Mouse (Mus musculus) MEL (cell line): Measurements from ENCODE around the gene Hic1. TPM values are rescaled to one million over a fixed set of nuclear protein-coding genes. Genes with fewer than 3 reads are reported as not detected.

Experiments used
- DNase-seq: peaks from one replicate; pipeline ENCODE4 v3.0.0; 2011; ENCODE audit warnings: low read depth, low spot score
- H3K27ac ChIP-seq: 2 replicates; pipeline ENCODE4 v1.5.1; 2012; ENCODE audit warnings: low read depth, mild to moderate bottlenecking, control low read depth, low read length, moderate library complexity; ENCODE audit not compliant: control insufficient read depth
- H3K27me3 ChIP-seq, 2 experiments: fragments of 150-350 bp in 1 of 2; sonication (generic) in 1 of 2; 2 replicates each; pipeline ENCODE4 v1.6.1; 2012; ENCODE audit warnings: low read length in 2 of 2, mild to moderate bottlenecking in 2 of 2, improper control_type of control experiment in 1 of 2, moderate library complexity in 1 of 2; ENCODE audit not compliant: insufficient read depth in 2 of 2, control insufficient read depth in 1 of 2
- H3K36me3 ChIP-seq, 2 experiments: 2 replicates each; pipeline ENCODE4 v1.6.1; 2012 to 2014; ENCODE audit warnings: low read length in 2 of 2, improper control_type of control experiment in 1 of 2, inconsistent platforms in 1 of 2, mild to moderate bottlenecking in 1 of 2; ENCODE audit not compliant: insufficient read depth in 2 of 2, control insufficient read depth in 1 of 2
- H3K4me1 ChIP-seq, 2 experiments: fragments of 150-350 bp in 1 of 2; sonication (generic) in 1 of 2; 2 replicates each; pipeline ENCODE4 v1.6.1; 2012; ENCODE audit warnings: low read length in 2 of 2, improper control_type of control experiment in 1 of 2, mild to moderate bottlenecking in 1 of 2; ENCODE audit not compliant: insufficient read depth in 2 of 2, control insufficient read depth in 1 of 2
- H3K4me3 ChIP-seq, 2 experiments: fragments of 150-350 bp in 1 of 2; sonication (generic) in 1 of 2; 2 replicates each; pipeline ENCODE4 v1.5.1; 2012; ENCODE audit warnings: low read depth in 2 of 2, low read length in 2 of 2, mild to moderate bottlenecking in 2 of 2, moderate library complexity in 2 of 2, control low read depth in 1 of 2, improper control_type of control experiment in 1 of 2; ENCODE audit not compliant: control insufficient read depth in 1 of 2, insufficient read depth in 1 of 2
- H3K79me2 ChIP-seq: 2 replicates; pipeline ENCODE4 v1.6.1; 2012; ENCODE audit warnings: mild to moderate bottlenecking, low read length, moderate library complexity; ENCODE audit not compliant: control insufficient read depth, poor library complexity, insufficient read depth
- H3K9ac ChIP-seq: 2 replicates; pipeline ENCODE4 v1.6.1; 2012; ENCODE audit warnings: low read depth, mild to moderate bottlenecking, control low read depth, low read length, moderate library complexity; ENCODE audit not compliant: control insufficient read depth, poor library complexity, severe bottlenecking
- H3K9me3 ChIP-seq: fragments of 150-350 bp; sonication (generic); replicated peaks from 2 replicates; pipeline ENCODE4 v1.6.1; 2012; ENCODE audit warnings: mild to moderate bottlenecking, low read length, improper control_type of control experiment, moderate library complexity; ENCODE audit not compliant: insufficient read depth
- CHD2 ChIP-seq: IDR thresholded peaks from 2 replicates; pipeline ENCODE4 v1.6.1; 2011; ENCODE audit warnings: low read length, improper control_type of control experiment
- CTCF ChIP-seq, 3 experiments: IDR thresholded peaks in 2 of 3; conservative IDR thresholded peaks in 1 of 3; 2 replicates each; pipeline ENCODE4 v1.5.1; 2011 to 2012; ENCODE audit warnings: low read length in 3 of 3, low read depth in 2 of 3, mild to moderate bottlenecking in 2 of 3, improper control_type of control experiment in 1 of 3, inconsistent platforms in 1 of 3, mixed read lengths in 1 of 3, moderate library complexity in 1 of 3; ENCODE audit not compliant: control insufficient read depth in 1 of 3, insufficient read depth in 1 of 3, poor library complexity in 1 of 3, severe bottlenecking in 1 of 3
- E2F4 ChIP-seq: IDR thresholded peaks from 2 replicates; pipeline ENCODE4 v1.6.1; 2011; ENCODE audit warnings: low read depth, low read length, improper control_type of control experiment, borderline replicate concordance
- EP300 ChIP-seq, 2 experiments: IDR thresholded peaks; 2 replicates each; pipeline ENCODE4 v1.6.1; 2011; ENCODE audit warnings: improper control_type of control experiment in 2 of 2, low read length in 2 of 2, low read depth in 1 of 2, mild to moderate bottlenecking in 1 of 2
- GABPA ChIP-seq: IDR thresholded peaks from 2 replicates; pipeline ENCODE4 v1.6.1; 2012; ENCODE audit warnings: low read depth, mild to moderate bottlenecking, inconsistent platforms, low read length, improper control_type of control experiment, moderate library complexity
- GATA1 ChIP-seq: IDR thresholded peaks from 2 replicates; pipeline ENCODE4 v1.6.1; 2011; ENCODE audit warnings: low read depth, low read length, improper control_type of control experiment
- HCFC1 ChIP-seq: IDR thresholded peaks from 2 replicates; pipeline ENCODE4 v1.6.1; 2012; ENCODE audit warnings: low read depth, mild to moderate bottlenecking, inconsistent platforms, low read length, improper control_type of control experiment, moderate library complexity
- MAX ChIP-seq: IDR thresholded peaks from 2 replicates; pipeline ENCODE4 v1.6.1; 2011; ENCODE audit warnings: low read length, improper control_type of control experiment
- MAZ ChIP-seq: IDR thresholded peaks from 2 replicates; pipeline ENCODE4 v1.6.1; 2012; ENCODE audit warnings: low read depth, mild to moderate bottlenecking, inconsistent platforms, low read length, improper control_type of control experiment
- MEF2A ChIP-seq: IDR thresholded peaks from 2 replicates; pipeline ENCODE4 v1.6.1; 2014; ENCODE audit warnings: low read depth, mild to moderate bottlenecking, inconsistent platforms, low read length, improper control_type of control experiment; ENCODE audit not compliant: poor library complexity, insufficient replicate concordance, severe bottlenecking; ENCODE audit errors: extremely low read depth
- MYB ChIP-seq: IDR thresholded peaks from 2 replicates; pipeline ENCODE4 v1.6.1; 2011; ENCODE audit warnings: mild to moderate bottlenecking, low read depth, low read length, improper control_type of control experiment
- MYC ChIP-seq: IDR thresholded peaks from 2 replicates; pipeline ENCODE4 v1.6.1; 2011; ENCODE audit warnings: low read depth, mild to moderate bottlenecking, low read length, improper control_type of control experiment, moderate library complexity
- POLR2A ChIP-seq, 2 experiments: IDR thresholded peaks; 2 replicates each; pipeline ENCODE4 v1.6.1; 2011 to 2012; ENCODE audit warnings: low read length in 2 of 2, mild to moderate bottlenecking in 2 of 2, control low read depth in 1 of 2, improper control_type of control experiment in 1 of 2, low read depth in 1 of 2, moderate library complexity in 1 of 2; ENCODE audit not compliant: control insufficient read depth in 1 of 2, insufficient read depth in 1 of 2, poor library complexity in 1 of 2
- POLR2AphosphoS5 ChIP-seq: IDR thresholded peaks from 2 replicates; pipeline ENCODE4 v1.6.1; 2012; ENCODE audit warnings: low read depth, borderline replicate concordance, mild to moderate bottlenecking, inconsistent platforms, low read length, moderate library complexity, mixed read lengths
- RCOR1 ChIP-seq: IDR thresholded peaks from 2 replicates; pipeline ENCODE4 v1.6.1; 2012; ENCODE audit warnings: low read depth, mild to moderate bottlenecking, inconsistent platforms, low read length, improper control_type of control experiment
- SMC3 ChIP-seq: IDR thresholded peaks from 2 replicates; pipeline ENCODE4 v1.6.1; 2011; ENCODE audit warnings: low read depth, low read length, improper control_type of control experiment
- TAL1 ChIP-seq: IDR thresholded peaks from 2 replicates; pipeline ENCODE4 v1.6.1; 2012; ENCODE audit warnings: mild to moderate bottlenecking, inconsistent platforms, low read length, moderate library complexity, mixed read lengths
- TBP ChIP-seq: IDR thresholded peaks from 2 replicates; pipeline ENCODE4 v1.8.0; 2011; ENCODE audit warnings: low read depth, low read length, improper control_type of control experiment
- TCF12 ChIP-seq: IDR thresholded peaks from 2 replicates; pipeline ENCODE4 v1.6.1; 2014; ENCODE audit warnings: low read depth, mild to moderate bottlenecking, inconsistent platforms, low read length, improper control_type of control experiment, moderate library complexity
- UBTF ChIP-seq: IDR thresholded peaks from 2 replicates; pipeline ENCODE4 v1.6.1; 2012; ENCODE audit warnings: low read depth, mild to moderate bottlenecking, inconsistent platforms, low read length, improper control_type of control experiment, moderate library complexity, borderline replicate concordance; ENCODE audit not compliant: insufficient read depth
- USF1 ChIP-seq: IDR thresholded peaks from 2 replicates; pipeline ENCODE4 v1.6.1; 2014; ENCODE audit warnings: low read depth, mild to moderate bottlenecking, inconsistent platforms, low read length, improper control_type of control experiment, moderate library complexity
- ZKSCAN1 ChIP-seq: IDR thresholded peaks from 2 replicates; pipeline ENCODE4 v1.6.1; 2012; ENCODE audit warnings: low read depth, mild to moderate bottlenecking, inconsistent platforms, low read length, improper control_type of control experiment, moderate library complexity
- ZMIZ1 ChIP-seq: IDR thresholded peaks from 2 replicates; pipeline ENCODE4 v1.6.1; 2012; ENCODE audit warnings: low read depth, mild to moderate bottlenecking, inconsistent platforms, low read length, improper control_type of control experiment, moderate library complexity
- ZNF384 ChIP-seq: IDR thresholded peaks from 2 replicates; pipeline ENCODE4 v1.6.1; 2012; ENCODE audit warnings: low read depth, mild to moderate bottlenecking, inconsistent platforms, low read length, improper control_type of control experiment
- polyA plus RNA-seq, 2 experiments: library from polyadenylated mRNA; stranded (reverse) in 1 of 2; unstranded in 1 of 2; fragments of >175 nt in 1 of 2; fragments of >200 nt in 1 of 2; gene quantifications; 2 replicates each; pipeline versions ENCODE4 v1.2.1 to v1.2.4; 2012; ENCODE audit warnings: low replicate concordance in 2 of 2, low read depth in 1 of 2; ENCODE audit not compliant: insufficient read length in 2 of 2, insufficient read depth in 1 of 2, missing spikeins in 1 of 2
- total RNA-seq: library from RNA; depleted of rRNA; stranded (reverse); fragments of 300-350 nt; gene quantifications from 2 replicates; pipeline ENCODE4 v1.2.3, GENCODE M21; 2012

The Hic1 gene
- total and polyA plus RNA-seq, 3 experiments: 18.2 to 18.8 TPM; not detected in 1

- Histone ChIP-seq H3K79me2 (no peaks in the 10 kb centered on the region), H3K4me1 (peaks cover 7 to 8% of the 10 kb centered on the region in 2 experiments; a peak in 2 of 4 replicates), H3K4me3 (no peak overlapping the region), H3K27me3 (no peaks in the 10 kb centered on the region), H3K9ac (no peak overlapping the region), H3K36me3 (peaks cover 2 to 3% of the 10 kb centered on the region in 2 experiments; a peak in 2 of 4 replicates)
- TF ChIP-seq MYB (no peak), EP300 (IDR thresholded peaks at IDR 0.05; ENCODE audit: low read depth in 1 of 2, low read length in 2 of 2) (no peak), MAX (no peak), SMC3 (no peak), MAZ (no peak), MEF2A (no peak), TBP (no peak), TCF12 (no peak), TAL1 (no peak), USF1 (no peak), UBTF (no peak), E2F4 (no peak), HCFC1 (no peak), ZMIZ1 (no peak), ZNF384 (no peak), CHD2 (no peak)
- TF ChIP-seq, all 39 proteins: peak for 0
- no peak for DNase-seq
- H3K9me3 ChIP-seq: no peaks in the 10 kb centered on the region
- no peak overlapping the region for H3K27ac ChIP-seq
Observed at GRCm38 (mm10) chr11:75132278-75132677, 37.0 kb downstream of the Hic1 start.

- H3K27ac ChIP-seq: no peak overlapping the region
- DNase-seq: no peak
- H3K79me2 ChIP-seq: no peaks in the 10 kb centered on the region
- TF ChIP-seq GATA1: no peak
- no peak for TF ChIP-seq ZKSCAN1
- no peak for TF ChIP-seq MYC
- TF ChIP-seq CTCF (IDR thresholded peaks at IDR 0.05 in 2 of 3, conservative IDR thresholded peaks at IDR 0.05 in 1 of 3; ENCODE audit: control insufficient read depth in 1 of 3, insufficient read depth in 1 of 3, low read depth in 2 of 3, low read length in 3 of 3, poor library complexity in 1 of 3, severe bottlenecking in 1 of 3): no peak
- TF ChIP-seq POLR2AphosphoS5: no peak
- no peak for TF ChIP-seq TAL1
- TF ChIP-seq GABPA: no peak
- TF ChIP-seq MYB: no peak
- no peak for TF ChIP-seq POLR2A (IDR thresholded peaks at IDR 0.05; ENCODE audit: control insufficient read depth in 1 of 2, insufficient read depth in 1 of 2, low read depth in 1 of 2, low read length in 2 of 2, poor library complexity in 1 of 2)
- no peak for TF ChIP-seq RCOR1
- H3K4me3 ChIP-seq: no peak overlapping the region
- no peaks in the 10 kb centered on the region for H3K4me1 ChIP-seq
- peaks cover 0 to 3% of the 10 kb centered on the region in 2 experiments; a peak in 2 of 4 replicates for H3K36me3 ChIP-seq
- no peak overlapping the region for H3K9ac ChIP-seq
- no peaks in the 10 kb centered on the region for H3K9me3 ChIP-seq
- no peaks in the 10 kb centered on the region for H3K27me3 ChIP-seq
Observed at GRCm38 (mm10) chr11:75131300-75131699, 38.0 kb downstream of the Hic1 start.
